Mouse (Mus musculus) lung, embryonic 16.5 days (tissue): ENCODE measurements at regions not wholly inside any gene's neighbourhood (a gene's known extent, or its start where the extent isn't known, plus 50 kb on each side); places are given as distances from the start of the nearest gene placed in this dataset.

Source experiments
- ATAC-seq: fragments of 200-750 bp; cut with Nextera tagmentation; 2 replicates; pipeline ENCODE4 v1.8.0; 2017; ENCODE audit warnings: low read depth, mild to moderate bottlenecking, moderate library complexity
- H3K27ac ChIP-seq: fragments of 300-500 bp; sonication (generic); 2 replicates; pipeline ENCODE4 v1.5.1; 2014; ENCODE audit warnings: mild to moderate bottlenecking, control low read depth, low read length
- H3K27me3 ChIP-seq: fragments of 300-500 bp; sonication (generic); 2 replicates; pipeline ENCODE4 v1.6.1; 2014; ENCODE audit warnings: low read depth, low read length, mixed read lengths; ENCODE audit not compliant: control insufficient read depth, insufficient read depth
- H3K36me3 ChIP-seq: fragments of 300-500 bp; sonication (generic); 2 replicates; pipeline ENCODE4 v1.6.1; 2014; ENCODE audit warnings: low read length; ENCODE audit not compliant: control insufficient read depth, insufficient read depth
- H3K4me1 ChIP-seq: fragments of 300-500 bp; sonication (generic); replicated peaks from 2 replicates; pipeline ENCODE4 v1.6.1; 2014; ENCODE audit warnings: low read length, mixed read lengths; ENCODE audit not compliant: control insufficient read depth, insufficient read depth
- H3K4me2 ChIP-seq: fragments of 300-500 bp; sonication (generic); 2 replicates; pipeline ENCODE4 v1.6.1; 2014; ENCODE audit warnings: low read depth, low read length, control low read depth
- H3K4me3 ChIP-seq: fragments of 300-500 bp; sonication (generic); 2 replicates; pipeline ENCODE4 v1.5.1; 2014; ENCODE audit warnings: mild to moderate bottlenecking, low read length, control low read depth
- H3K9ac ChIP-seq: fragments of 300-500 bp; sonication (generic); 2 replicates; pipeline ENCODE4 v1.6.1; 2014; ENCODE audit warnings: low read length, control low read depth
- H3K9me3 ChIP-seq: fragments of 300-500 bp; sonication (generic); 2 replicates; pipeline ENCODE4 v1.6.1; 2016; ENCODE audit warnings: low read length; ENCODE audit not compliant: control insufficient read depth
- WGBS: fragments of 180-500 bp; shearing (Covaris S2); extraction: QIAGEN DNeasy Blood & Tissue Kit; methylation state at CpG from one replicate; pipeline ENCODE4 v1.1.7; 2014; 5-methylcytosine and 5-hydroxymethylcytosine counted together

DNA sequence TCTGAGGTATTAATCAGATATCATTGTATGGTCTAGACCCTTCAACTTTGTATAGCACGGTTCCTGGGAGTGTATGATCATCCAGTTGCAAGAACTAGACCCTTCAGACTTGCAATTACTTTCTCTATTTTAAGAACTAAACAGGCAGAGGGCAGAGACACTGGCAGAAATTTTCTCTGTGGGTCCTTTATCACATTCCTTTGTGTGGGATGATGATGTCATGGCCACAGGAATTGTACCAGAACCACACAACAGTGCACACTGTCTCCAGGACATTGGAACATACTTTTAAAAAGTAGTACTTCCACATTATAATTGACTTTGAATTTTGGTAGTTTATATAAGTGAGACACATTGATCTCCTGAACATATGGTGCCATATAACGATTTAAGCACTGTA, 674.2 kb downstream of the Rfpl4b start:
- WGBS = 72% methylated on average over 2 of the region's 2 CpGs
- no peaks in the 10 kb centered on the region for H3K4me1 ChIP-seq

GRCm38 (mm10) chr10:38139196-38139595, 682.4 kb downstream of the Rfpl4b start:
- H3K9ac ChIP-seq = no peak overlapping the region
- no peaks in the 10 kb centered on the region for H3K4me1 ChIP-seq
- ATAC-seq = no peak
- no peaks in the 10 kb centered on the region for H3K36me3 ChIP-seq
- H3K4me3 ChIP-seq = no peak overlapping the region
- H3K4me2 ChIP-seq = no peak overlapping the region
- no peak overlapping the region for H3K27ac ChIP-seq
- no peaks in the 10 kb centered on the region for H3K9me3 ChIP-seq
- no peaks in the 10 kb centered on the region for H3K27me3 ChIP-seq

More for the DNA sequence above, 674.2 kb downstream of the Rfpl4b start:
- no peak for ATAC-seq
- Histone ChIP-seq H3K9me3 (no peaks in the 10 kb centered on the region), H3K4me3 (no peak overlapping the region), H3K36me3 (no peaks in the 10 kb centered on the region), H3K4me2 (no peak overlapping the region), H3K27me3 (no peaks in the 10 kb centered on the region), H3K9ac (no peak overlapping the region), H3K27ac (no peak overlapping the region)

- Histone ChIP-seq H3K9me3 (no peaks in the 10 kb centered on the region), H3K4me1 (no peaks in the 10 kb centered on the region), H3K4me3 (no peak overlapping the region), H3K36me3 (no peaks in the 10 kb centered on the region), H3K9ac (no peak overlapping the region), H3K27me3 (no peaks in the 10 kb centered on the region), H3K27ac (peak overlapping the region; percentile 57), H3K4me2 (no peak overlapping the region)
- ATAC-seq = peak; percentile 78
- 29% methylated on average over 3 of the region's 3 CpGs for WGBS
Observed at GRCm38 (mm10) chr10:38121911-38122573, 699.5 kb downstream of the Rfpl4b start.

DNA sequence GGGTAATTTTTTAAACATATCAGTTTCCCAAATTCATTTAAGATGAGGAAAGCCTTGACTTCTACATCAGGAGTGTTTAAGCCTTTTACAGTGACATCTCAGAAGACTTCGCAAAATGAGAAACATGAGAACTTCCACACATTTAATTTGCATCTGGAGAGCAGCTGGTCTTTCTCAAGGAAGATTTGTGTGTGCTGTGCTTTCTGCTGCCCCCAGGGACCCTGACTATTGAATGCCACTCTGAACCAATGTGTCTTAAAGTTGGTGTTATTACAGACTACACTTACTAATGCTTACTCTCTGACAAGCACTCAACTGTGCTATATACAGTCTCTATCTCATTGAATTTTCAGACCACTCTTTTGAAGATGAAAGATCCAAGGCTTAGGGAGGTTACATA, 703.0 kb downstream of the Rfpl4b start:
- Histone ChIP-seq H3K4me2 (no peak overlapping the region), H3K4me1 (no peaks in the 10 kb centered on the region), H3K27ac (no peak overlapping the region), H3K9ac (no peak overlapping the region), H3K27me3 (no peaks in the 10 kb centered on the region), H3K36me3 (no peaks in the 10 kb centered on the region), H3K9me3 (no peaks in the 10 kb centered on the region), H3K4me3 (no peak overlapping the region)
- whole genome bisulfite sequencing = 77% methylated on average over 1 of the region's 1 CpGs
- no peak for ATAC-seq

- no peak overlapping the region for H3K27ac ChIP-seq
- no peaks in the 10 kb centered on the region for H3K4me1 ChIP-seq
- no peak overlapping the region for H3K4me2 ChIP-seq
- no peak overlapping the region for H3K4me3 ChIP-seq
- no peak overlapping the region for H3K9ac ChIP-seq
- no peak for ATAC-seq
- 43% methylated on average over 1 of the region's 1 CpGs for WGBS
- H3K27me3 ChIP-seq = no peaks in the 10 kb centered on the region
- no peaks in the 10 kb centered on the region for H3K36me3 ChIP-seq
- no peaks in the 10 kb centered on the region for H3K9me3 ChIP-seq
Observed at GRCm38 (mm10) chr10:38116516-38116915, 705.1 kb downstream of the Rfpl4b start.

DNA sequence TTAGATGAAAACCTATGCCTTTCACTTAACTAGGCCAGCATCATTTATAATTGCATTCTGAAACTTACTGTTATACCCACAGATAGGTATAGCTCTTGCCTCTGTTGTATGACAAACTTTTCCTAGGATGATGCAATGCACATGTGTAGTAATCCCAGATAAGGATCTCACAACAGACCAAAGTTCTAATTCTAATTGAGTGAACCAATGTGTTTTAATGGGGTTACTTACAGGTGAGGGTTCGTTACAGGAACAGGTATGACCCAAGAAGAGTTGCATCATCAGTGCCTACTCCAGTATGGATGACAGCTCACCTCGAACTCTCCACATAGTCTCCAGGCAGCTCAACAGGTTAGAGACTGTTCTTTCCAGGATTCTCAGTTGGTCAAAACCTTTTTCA, 707.4 kb downstream of the Rfpl4b start:
- Histone ChIP-seq H3K4me2 (no peak overlapping the region), H3K27ac (no peak overlapping the region), H3K4me3 (no peak overlapping the region), H3K9me3 (no peaks in the 10 kb centered on the region), H3K27me3 (no peaks in the 10 kb centered on the region), H3K9ac (no peak overlapping the region), H3K4me1 (no peaks in the 10 kb centered on the region), H3K36me3 (no peaks in the 10 kb centered on the region)
- no peak for ATAC-seq
- 69% methylated on average over 2 of the region's 2 CpGs for WGBS

GRCm38 (mm10) chr10:38108591-38108990, 713.0 kb downstream of the Rfpl4b start:
- H3K4me3 ChIP-seq = no peak overlapping the region
- no peak overlapping the region for H3K9ac ChIP-seq
- no peak overlapping the region for H3K27ac ChIP-seq
- 73% methylated on average over 6 of the region's 6 CpGs for WGBS
- no peaks in the 10 kb centered on the region for H3K27me3 ChIP-seq
- no peaks in the 10 kb centered on the region for H3K9me3 ChIP-seq
- H3K4me2 ChIP-seq = no peak overlapping the region
- no peak for ATAC-seq
- H3K4me1 ChIP-seq = no peaks in the 10 kb centered on the region
- no peaks in the 10 kb centered on the region for H3K36me3 ChIP-seq

- H3K27me3 ChIP-seq = no peaks in the 10 kb centered on the region
- no peaks in the 10 kb centered on the region for H3K4me1 ChIP-seq
- H3K27ac ChIP-seq = no peak overlapping the region
- no peak overlapping the region for H3K4me3 ChIP-seq
- no peak overlapping the region for H3K4me2 ChIP-seq
- H3K36me3 ChIP-seq = no peaks in the 10 kb centered on the region
- peak; percentile 4; the same call in 1 of the 2 replicates for ATAC-seq
- no peaks in the 10 kb centered on the region for H3K9me3 ChIP-seq
- no peak overlapping the region for H3K9ac ChIP-seq
- 27% methylated on average over 1 of the region's 1 CpGs for WGBS
Observed at GRCm38 (mm10) chr10:38103570-38103969, 718.0 kb downstream of the Rfpl4b start.

DNA sequence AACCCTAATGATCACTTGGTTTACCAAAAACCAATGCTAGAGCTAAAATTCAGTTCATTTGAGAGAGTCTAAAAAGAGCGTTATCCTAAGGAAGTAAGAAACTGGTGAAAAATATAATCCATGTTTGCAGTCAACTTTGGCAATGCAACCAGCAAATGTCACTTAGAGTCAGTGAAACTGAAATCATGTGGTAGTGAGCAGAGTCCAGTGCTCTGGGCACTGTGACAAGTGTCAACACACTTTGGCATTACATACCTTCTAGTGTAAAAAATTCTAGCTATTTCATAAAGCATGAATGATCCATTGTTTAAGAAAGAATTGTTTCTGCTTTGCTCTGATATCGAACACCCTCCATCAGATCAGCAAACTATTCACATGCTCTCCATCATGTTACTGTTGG, 743.1 kb downstream of the Rfpl4b start:
- 73% methylated on average over 2 of the region's 2 CpGs for WGBS
- no peaks in the 10 kb centered on the region for H3K4me1 ChIP-seq

GRCm38 (mm10) chr10:38072394-38072793, 749.2 kb downstream of the Rfpl4b start:
- Histone ChIP-seq H3K4me3 (no peak overlapping the region), H3K4me1 (no peaks in the 10 kb centered on the region), H3K36me3 (no peaks in the 10 kb centered on the region), H3K9me3 (no peaks in the 10 kb centered on the region), H3K9ac (no peak overlapping the region), H3K4me2 (no peak overlapping the region), H3K27me3 (no peaks in the 10 kb centered on the region), H3K27ac (no peak overlapping the region)
- WGBS = 57% methylated on average over 1 of the region's 1 CpGs
- peak; percentile 88 for ATAC-seq

More for the DNA sequence above, 743.1 kb downstream of the Rfpl4b start:
- Histone ChIP-seq H3K4me3 (no peak overlapping the region), H3K9ac (no peak overlapping the region), H3K27ac (no peak overlapping the region), H3K4me2 (no peak overlapping the region), H3K36me3 (no peaks in the 10 kb centered on the region), H3K27me3 (no peaks in the 10 kb centered on the region), H3K9me3 (no peaks in the 10 kb centered on the region)
- no peak for ATAC-seq
